Mouse (Mus musculus) gastrocnemius, postnatal 36 days (tissue): ENCODE measurements around the gene Mpdu1. TPM values are rescaled to one million over a fixed set of nuclear protein-coding genes. Genes with fewer than 3 reads are reported as not detected.

Experiments used
- DNase-seq, 2 experiments: peaks; one replicate each; pipeline ENCODE4 v3.0.0; 2022
- intact Hi-C: fragments of 180-260 bp; cut with DNase I; formaldehyde crosslinking; loops from one replicate; pipeline ENCODE4 v1.15.1; 2025
- total RNA-seq, 2 experiments: library from RNA; stranded (reverse); gene quantifications; 2 replicates each; pipeline ENCODE4 v1.2.3; 2021

The Mpdu1 gene
- total RNA-seq, 2 experiments from 2014 or later: 8.0 to 8.3 TPM

- no peak for DNase-seq
- intact Hi-C loops: no loop called here
These were observed 31.1 kb upstream of the Mpdu1 start for GRCm38 (mm10) chr11:69693421-69693965.

DNA sequence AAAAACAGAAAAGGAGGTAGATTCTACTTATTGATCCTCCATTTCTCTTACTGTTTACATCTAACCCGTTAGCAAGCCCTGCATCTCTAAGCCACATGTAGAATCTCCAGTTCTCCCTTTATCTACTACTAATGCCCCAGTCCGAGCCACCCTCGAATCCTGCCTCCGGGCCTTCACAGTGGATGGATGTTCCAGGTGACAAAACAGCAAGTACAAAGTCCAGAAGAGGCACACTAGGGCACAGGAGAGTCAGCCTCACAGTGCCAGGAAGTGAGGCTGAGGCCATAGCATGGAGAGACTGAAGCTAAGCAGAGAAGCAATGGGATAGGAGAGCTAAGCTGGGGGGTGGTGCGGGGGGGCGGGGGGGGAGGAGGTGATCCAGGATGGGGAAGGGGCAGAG lies 30.4 kb upstream of the Mpdu1 start:
- DNase-seq: no peak
- intact Hi-C loops: no loop called here

- intact Hi-C loops: no loop called here
- no peak for DNase-seq
These were observed 29.9 kb upstream of the Mpdu1 start for GRCm38 (mm10) chr11:69692196-69692811.

- no peak for DNase-seq
- intact Hi-C loops: no loop called here
These were observed 27.4 kb upstream of the Mpdu1 start for GRCm38 (mm10) chr11:69689891-69690290.

DNA sequence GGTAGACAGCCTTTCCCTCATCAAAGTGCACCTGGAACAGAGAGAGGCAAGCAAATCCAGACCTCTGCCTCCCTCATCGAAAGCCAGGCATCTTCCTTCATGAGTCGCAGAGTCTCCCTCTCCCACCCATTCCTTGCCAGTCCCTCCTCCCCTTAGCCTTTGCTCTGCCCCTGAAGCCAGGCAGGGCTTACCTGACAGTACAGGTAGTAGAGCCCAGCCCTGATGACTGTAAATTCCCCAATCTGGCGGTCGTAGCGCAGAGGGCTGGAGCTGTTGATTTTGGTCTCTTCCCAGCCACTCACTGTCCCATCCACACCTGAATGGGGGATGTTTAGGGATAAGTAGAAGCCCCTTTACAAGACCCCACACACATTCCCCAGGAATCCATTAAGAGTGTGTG lies 24.6 kb upstream of the Mpdu1 start:
- intact Hi-C loops: no loop called here
- DNase-seq: no peak

DNA sequence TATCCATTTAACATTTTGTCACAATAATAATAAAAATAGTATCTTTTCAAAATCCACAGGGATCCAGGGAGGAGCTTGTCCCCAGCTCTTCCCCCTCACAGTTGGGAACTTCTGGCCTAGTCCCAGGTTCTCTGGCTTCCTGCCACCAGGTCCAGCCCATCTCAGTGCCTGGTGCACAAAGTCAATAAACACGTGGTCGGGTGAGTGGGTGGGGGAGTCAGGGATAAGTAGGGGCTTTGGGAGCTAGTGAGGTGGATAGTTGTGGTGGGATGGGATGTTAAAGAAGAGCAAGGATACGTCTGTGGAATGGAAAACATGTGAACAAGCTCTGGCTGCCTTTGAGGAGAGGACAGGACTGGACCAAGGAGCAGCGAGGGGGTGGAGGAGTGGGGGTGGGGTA lies 23.9 kb upstream of the Mpdu1 start:
- intact Hi-C loops: no loop called here
- peak; percentile 88 to 92 for DNase-seq

DNA sequence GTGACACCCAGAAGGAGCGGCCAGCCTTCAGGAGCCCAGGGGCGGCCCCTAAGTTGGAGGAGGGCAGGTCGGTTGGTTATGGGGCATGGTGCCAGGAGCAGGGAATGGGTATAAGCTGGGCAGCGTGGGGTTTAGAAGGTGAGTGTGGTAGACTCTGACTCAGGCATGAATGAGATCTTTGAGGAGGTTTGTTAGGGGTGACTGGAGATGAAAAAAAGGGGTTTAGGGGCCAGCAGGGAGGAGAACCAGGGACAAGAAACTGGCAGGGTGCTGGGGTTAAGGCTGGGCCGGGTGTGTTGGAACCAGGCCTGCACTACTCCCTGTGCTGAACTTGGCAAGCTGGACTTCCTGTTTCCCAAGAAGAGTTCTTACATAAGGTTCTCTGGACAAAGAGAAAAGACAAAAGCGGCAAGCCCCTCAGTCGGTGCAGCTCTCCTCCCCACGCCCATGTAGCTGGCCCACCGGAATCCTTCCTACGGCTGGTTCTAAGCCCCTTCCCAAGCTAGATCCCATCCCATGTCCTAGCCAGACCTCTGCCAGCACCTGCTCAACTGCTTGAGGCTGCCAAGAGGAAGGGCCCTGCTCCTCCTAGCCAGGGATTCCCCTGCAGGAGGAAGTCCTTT lies 23.2 kb upstream of the Mpdu1 start, which contains the start of gene Tnfsf13:
TSS of gene Tnfsf13 (minus strand) at position 259 of the 623 bp plus-strand sequence.
- peak; percentile 76 to 80 for DNase-seq
- intact Hi-C loops: no loop called here

DNA sequence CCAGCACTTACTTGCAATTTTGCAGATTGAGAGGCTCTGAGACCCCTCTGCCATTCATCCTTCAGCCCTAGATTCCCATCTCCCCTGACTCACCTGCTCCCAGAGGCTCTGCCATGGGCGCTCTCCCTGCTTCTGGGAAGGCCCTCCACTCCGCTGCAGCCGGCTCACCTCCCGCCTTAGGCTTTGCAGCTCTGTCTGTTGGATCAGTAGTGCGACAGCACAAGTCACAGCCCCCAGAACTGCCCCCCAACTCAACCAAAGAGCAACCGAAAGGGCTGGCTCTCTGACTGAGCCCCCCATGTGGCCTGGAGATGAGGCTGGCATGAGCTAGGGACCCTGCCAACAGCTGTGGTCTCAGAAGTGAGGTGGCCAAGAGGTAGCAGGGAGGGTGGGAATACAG lies 22.5 kb upstream of the Mpdu1 start:
- no peak for DNase-seq

DNA sequence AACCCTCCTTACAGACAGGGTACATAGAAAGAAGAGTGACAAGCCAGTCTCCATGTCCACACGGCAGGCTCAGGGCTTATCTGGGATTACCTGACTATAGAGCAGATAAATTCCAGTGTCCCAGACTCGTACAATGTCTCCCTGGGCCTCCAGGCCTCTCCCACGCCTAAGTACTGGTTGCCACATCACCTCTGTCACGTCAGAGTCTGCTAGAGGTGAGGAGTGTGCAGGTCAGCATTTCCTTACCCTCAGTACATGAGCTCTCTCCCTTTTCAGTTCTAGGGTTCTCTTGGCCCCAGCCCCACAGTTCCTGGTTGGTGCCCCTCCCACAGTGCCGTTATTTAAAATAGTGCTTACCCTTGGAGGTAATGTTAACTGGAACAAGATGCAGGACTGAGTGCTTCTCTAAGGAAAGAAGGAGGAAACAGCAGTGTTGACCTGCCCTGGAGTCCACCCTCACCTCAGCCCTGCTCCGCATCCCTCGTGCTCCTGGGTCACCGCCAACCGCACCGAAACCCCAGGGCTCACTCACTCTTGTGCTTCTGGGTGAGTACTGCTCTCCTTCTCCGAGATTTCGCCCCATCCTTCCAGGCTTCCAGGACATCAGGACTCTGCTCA lies 21.8 kb upstream of the Mpdu1 start:
- intact Hi-C loops: loop anchor here (5.0 kb wide), 1 partner anchor 33 kb away; no protein-coding TSS in a partner anchor
- no peak for DNase-seq

More for the DNA sequence above, 22.5 kb upstream of the Mpdu1 start:
- intact Hi-C loops: loop anchor here (5.0 kb wide), 1 partner anchor 32 kb away; no protein-coding TSS in a partner anchor

- intact Hi-C loops: loop anchor here (2.0 to 5.0 kb wide), 3 partner anchors 34 to 561 kb away; partner anchors contain the start of gene 9130213A22Rik
These were observed 21.1 kb upstream of the Mpdu1 start for GRCm38 (mm10) chr11:69683576-69683975.

DNA sequence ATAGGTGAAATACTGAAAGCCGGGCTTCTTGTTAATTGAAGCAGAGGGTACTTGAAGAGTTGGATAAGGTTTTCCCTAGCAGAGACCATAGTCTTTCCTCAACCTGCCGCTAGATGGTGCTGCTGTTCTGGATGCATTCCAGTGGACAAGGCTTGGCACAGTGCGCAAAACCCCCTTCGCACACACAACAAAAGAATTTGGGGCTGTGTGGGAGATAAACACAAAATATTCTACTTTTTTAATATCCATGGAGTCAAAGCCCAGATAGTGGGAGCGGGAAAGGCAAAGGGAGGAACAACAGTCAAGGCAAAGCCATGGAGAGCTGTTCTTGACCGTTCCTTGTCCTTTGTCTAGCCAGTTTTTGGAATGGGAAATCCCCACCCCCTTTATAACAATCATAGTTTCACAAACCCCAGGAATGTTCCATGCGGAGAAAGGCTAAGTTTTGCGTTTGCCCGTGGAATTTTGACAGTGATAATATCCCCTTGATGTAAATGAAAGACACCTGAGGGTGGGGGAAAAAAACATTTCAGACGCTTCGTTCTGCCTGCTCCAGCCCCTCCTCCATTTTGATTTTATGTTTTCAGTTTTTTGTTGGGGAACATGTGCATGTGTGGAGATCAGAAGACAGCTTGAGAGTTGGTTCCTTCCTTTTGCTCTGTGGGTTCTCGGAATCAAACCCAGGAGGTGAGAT lies 20.5 kb upstream of the Mpdu1 start:
- peak; percentile 81 to 82 for DNase-seq
- intact Hi-C loops: loop anchor here (2.0 to 5.0 kb wide), 3 partner anchors 34 to 560 kb away; partner anchors contain the start of gene 9130213A22Rik

More at GRCm38 (mm10) chr11:69683576-69683975, 21.1 kb upstream of the Mpdu1 start:
- no peak for DNase-seq

DNA sequence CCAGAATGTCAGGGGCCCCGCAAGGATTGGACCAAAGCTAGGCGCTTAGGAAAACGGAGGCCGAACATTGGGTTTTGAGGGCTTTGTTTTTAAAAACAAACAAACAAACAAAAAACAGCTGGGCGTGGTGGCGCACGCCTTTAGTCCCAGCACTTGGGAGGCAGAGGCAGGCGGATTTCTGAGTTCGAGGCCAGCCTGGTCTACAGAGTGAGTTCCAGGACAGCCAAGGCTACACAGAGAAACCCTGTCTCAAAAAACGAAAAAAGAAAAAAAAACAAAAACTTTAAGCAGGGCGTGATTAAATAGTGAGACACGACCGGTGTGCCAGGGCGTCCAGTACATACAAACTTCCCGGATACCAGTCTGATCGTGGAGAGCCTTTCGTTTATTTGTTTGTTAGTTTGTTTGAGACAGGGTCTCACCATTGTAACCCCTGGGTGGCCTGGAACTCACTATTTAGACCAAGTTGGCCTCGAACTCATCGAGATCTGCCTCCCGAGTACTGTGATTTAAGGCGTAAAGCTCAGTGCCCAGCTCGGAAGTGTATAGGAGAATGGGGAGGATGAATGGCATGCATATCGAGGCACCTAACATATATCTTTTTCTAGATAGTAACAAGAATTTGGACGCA lies 19.9 kb upstream of the Mpdu1 start:
- no peak for DNase-seq
- intact Hi-C loops: loop anchor here (2.0 to 5.0 kb wide), 3 partner anchors 35 to 560 kb away; partner anchors contain the start of gene 9130213A22Rik

- intact Hi-C loops: loop anchor here (2.0 to 5.0 kb wide), 3 partner anchors 36 to 559 kb away; partner anchors contain the start of gene 9130213A22Rik
- peak; percentile 90 to 94 for DNase-seq
These were observed 19.1 kb upstream of the Mpdu1 start, which contains the start of gene Senp3 for GRCm38 (mm10) chr11:69681314-69682208. Senp3 (minus strand) TSS chr11:69682084.

DNA sequence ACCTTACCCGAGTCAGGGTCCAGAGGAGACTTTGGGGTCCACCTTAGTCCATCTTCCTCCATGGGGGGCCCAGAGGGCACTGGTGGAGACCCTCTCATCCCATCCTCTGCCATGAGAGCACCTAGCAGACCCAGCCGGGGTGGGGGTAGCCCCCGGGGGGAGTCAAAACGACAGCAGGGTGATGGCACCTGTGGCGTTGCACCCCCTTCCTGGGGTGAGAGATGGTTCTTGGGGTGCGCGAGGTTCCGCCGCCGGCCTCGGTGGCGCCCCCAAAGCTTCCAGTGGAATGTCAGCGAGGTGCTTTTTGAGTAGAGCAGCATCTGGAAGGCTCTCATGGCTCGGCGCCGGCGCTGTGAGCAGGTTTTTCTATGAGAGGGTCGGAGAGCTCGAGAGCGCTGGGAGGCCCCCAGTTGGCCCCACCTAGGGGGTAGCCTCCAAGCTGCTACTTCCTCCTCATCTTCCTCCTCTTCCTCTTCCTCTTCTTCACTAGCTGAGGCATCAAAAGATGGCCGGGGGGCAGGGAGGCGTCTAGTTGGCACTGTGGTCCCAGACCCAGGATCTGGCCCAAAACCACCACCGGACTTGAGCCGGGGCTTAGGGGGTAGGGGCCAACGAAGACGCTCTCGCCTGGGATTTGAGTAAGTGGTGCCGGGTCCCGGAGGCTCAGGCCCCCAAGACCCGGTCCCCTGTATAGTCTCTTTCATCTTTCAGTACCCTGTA lies 17.9 kb upstream of the Mpdu1 start:
- no peak for DNase-seq
- intact Hi-C loops: loop anchor here (5.0 kb wide), 1 partner anchor 37 kb away; no protein-coding TSS in a partner anchor

GRCm38 (mm10) chr11:69679144-69679543 lies 16.7 kb upstream of the Mpdu1 start:
- intact Hi-C loops: no loop called here
- no peak for DNase-seq

GRCm38 (mm10) chr11:69672211-69672706 lies 9.8 kb upstream of the Mpdu1 start, which contains the start of gene Eif4a1:
Eif4a1 (minus strand) TSS chr11:69672423.
- intact Hi-C loops: no loop called here
- DNase-seq: peak; percentile 99 to 100

DNA sequence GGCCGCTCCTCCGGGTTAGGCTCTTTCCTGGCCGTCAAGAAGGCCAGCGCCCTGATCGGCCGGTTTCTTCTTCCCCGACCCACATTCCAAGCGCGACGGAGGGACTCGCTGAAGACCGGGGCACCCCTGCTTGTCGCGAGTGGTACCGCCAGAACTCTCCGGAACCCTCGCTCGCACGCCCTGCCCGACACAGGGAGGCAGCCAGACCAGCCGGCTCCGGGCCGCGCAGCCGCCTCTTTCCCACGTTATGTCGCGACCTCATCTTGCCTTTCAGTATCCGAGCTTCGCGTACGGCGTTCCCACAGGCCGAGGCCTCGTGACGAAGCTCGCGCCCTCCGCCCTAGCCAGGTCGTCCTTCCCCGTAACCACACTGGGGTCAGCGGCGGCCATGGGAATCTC lies 9.3 kb upstream of the Mpdu1 start:
- intact Hi-C loops: no loop called here
- DNase-seq: no peak
